Mouse (Mus musculus) forebrain, embryonic 16.5 days (tissue): ENCODE results near the gene Gm853. TPM values are rescaled to one million over a fixed set of nuclear protein-coding genes. Genes with fewer than 3 reads are reported as not detected.

Source experiments
- ATAC-seq: fragments of 200-750 bp; cut with Nextera tagmentation; 2 replicates; pipeline ENCODE4 v1.8.0; 2017; ENCODE audit warnings: mild to moderate bottlenecking, moderate library complexity
- H3K27ac ChIP-seq: fragments of 300-500 bp; sonication (generic); 2 replicates; pipeline ENCODE4 v1.5.1; 2014; ENCODE audit warnings: low read length, control low read depth
- H3K27me3 ChIP-seq: fragments of 300-500 bp; sonication (generic); replicated peaks from 2 replicates; pipeline ENCODE4 v1.6.1; 2014; ENCODE audit warnings: low read length; ENCODE audit not compliant: control insufficient read depth, insufficient read depth
- H3K36me3 ChIP-seq: fragments of 300-500 bp; sonication (generic); 2 replicates; pipeline ENCODE4 v1.6.1; 2014; ENCODE audit not compliant: control insufficient read depth, insufficient read depth
- H3K4me1 ChIP-seq: fragments of 300-500 bp; sonication (generic); replicated peaks from 2 replicates; pipeline ENCODE4 v1.6.1; 2014; ENCODE audit warnings: low read length; ENCODE audit not compliant: control insufficient read depth, insufficient read depth
- H3K4me2 ChIP-seq: fragments of 300-500 bp; sonication (generic); 2 replicates; pipeline ENCODE4 v1.6.1; 2014; ENCODE audit warnings: mild to moderate bottlenecking, low read length, control low read depth
- H3K4me3 ChIP-seq: fragments of 300-500 bp; sonication (generic); replicated peaks from 2 replicates; pipeline ENCODE4 v1.5.1; 2014; ENCODE audit warnings: mild to moderate bottlenecking, low read length, control low read depth
- H3K9ac ChIP-seq: fragments of 300-500 bp; sonication (generic); replicated peaks from 2 replicates; pipeline ENCODE4 v1.6.1; 2014; ENCODE audit warnings: low read depth, low read length, control low read depth
- H3K9me3 ChIP-seq: fragments of 300-500 bp; sonication (generic); 2 replicates; pipeline ENCODE4 v1.6.1; 2016; ENCODE audit warnings: low read length; ENCODE audit not compliant: control insufficient read depth
- WGBS: fragments of 180-500 bp; shearing (Covaris S2); extraction: QIAGEN DNeasy Blood & Tissue Kit; methylation state at CpG from one replicate; pipeline ENCODE4 v1.1.7; 2014; 5-methylcytosine and 5-hydroxymethylcytosine counted together
- polyA plus RNA-seq: library from polyadenylated mRNA; unstranded; fragments of >200 nt; fragmentation: Nextera tagmentation; extraction: Ambion mirVana; gene quantifications from 2 replicates; pipeline ENCODE4 v1.2.1, GENCODE M21; 2015

Gm853 gene
- polyA plus RNA-seq, 1 experiment from 2014 or later, result 0.09 TPM

GRCm38 (mm10) chr4:130173911-130174311 lies 48.3 kb downstream of the Gm853 start:
- Histone ChIP-seq H3K9me3 (no peaks in the 10 kb centered on the region), H3K27ac (no peak overlapping the region), H3K4me3 (no peak overlapping the region), H3K4me1 (peaks cover 10% of the 10 kb centered on the region), H3K27me3 (peaks cover 24% of the 10 kb centered on the region), H3K9ac (no peak overlapping the region), H3K36me3 (no peaks in the 10 kb centered on the region), H3K4me2 (no peak overlapping the region)
- ATAC-seq, result no peak
- 43% methylated on average over 19 of the region's 19 CpGs for WGBS

- no peak overlapping the region for H3K4me2 ChIP-seq
- no peak for ATAC-seq
- 64% methylated on average over 11 of the region's 11 CpGs for WGBS
Measured at GRCm38 (mm10) chr4:130173060-130173822, 49.0 kb downstream of the Gm853 start.

GRCm38 (mm10) chr4:130171951-130172765 lies 50.0 kb downstream of the Gm853 start:
- Histone ChIP-seq H3K4me3 (no peak overlapping the region), H3K27me3 (peaks cover 24% of the 10 kb centered on the region), H3K36me3 (no peaks in the 10 kb centered on the region), H3K27ac (no peak overlapping the region), H3K9ac (no peak overlapping the region), H3K4me1 (peaks cover 17% of the 10 kb centered on the region), H3K4me2 (no peak overlapping the region), H3K9me3 (no peaks in the 10 kb centered on the region)
- 74% methylated on average over 8 of the region's 11 CpGs for WGBS
- ATAC-seq, result no peak

More at GRCm38 (mm10) chr4:130173060-130173822, 49.0 kb downstream of the Gm853 start:
- H3K4me3 ChIP-seq, result no peak overlapping the region
- no peaks in the 10 kb centered on the region for H3K36me3 ChIP-seq
- H3K27me3 ChIP-seq, result peaks cover 24% of the 10 kb centered on the region
- no peaks in the 10 kb centered on the region for H3K9me3 ChIP-seq
- no peak overlapping the region for H3K9ac ChIP-seq
- H3K27ac ChIP-seq, result no peak overlapping the region
- peaks cover 14% of the 10 kb centered on the region for H3K4me1 ChIP-seq

GRCm38 (mm10) chr4:130170362-130170761 lies 51.8 kb downstream of the Gm853 start:
- Histone ChIP-seq H3K4me1 (peaks cover 15% of the 10 kb centered on the region), H3K27ac (no peak overlapping the region), H3K9ac (no peak overlapping the region), H3K27me3 (peaks cover 23% of the 10 kb centered on the region), H3K36me3 (no peaks in the 10 kb centered on the region), H3K4me3 (no peak overlapping the region), H3K9me3 (no peaks in the 10 kb centered on the region), H3K4me2 (no peak overlapping the region)
- WGBS, result 86% methylated on average over 4 of the region's 4 CpGs
- ATAC-seq, result no peak

GRCm38 (mm10) chr4:130169411-130169971 lies 52.7 kb downstream of the Gm853 start:
- Histone ChIP-seq H3K4me3 (no peak overlapping the region), H3K36me3 (no peaks in the 10 kb centered on the region), H3K4me1 (peaks cover 8% of the 10 kb centered on the region), H3K27ac (no peak overlapping the region), H3K4me2 (no peak overlapping the region), H3K27me3 (peaks cover 16% of the 10 kb centered on the region), H3K9me3 (no peaks in the 10 kb centered on the region), H3K9ac (no peak overlapping the region)
- ATAC-seq, result no peak
- 89% methylated on average over 16 of the region's 16 CpGs for WGBS

- Histone ChIP-seq H3K27ac (no peak overlapping the region), H3K4me1 (peaks cover 9% of the 10 kb centered on the region), H3K9ac (no peak overlapping the region), H3K36me3 (no peaks in the 10 kb centered on the region), H3K4me2 (peak overlapping the region; percentile 5; the same call in 1 of the 2 replicates), H3K4me3 (no peak overlapping the region), H3K9me3 (no peaks in the 10 kb centered on the region), H3K27me3 (peaks cover 14% of the 10 kb centered on the region; the same call in 1 of the 2 replicates)
- no peak for ATAC-seq
- WGBS, result 40% methylated on average over 16 of the region's 16 CpGs
Measured at GRCm38 (mm10) chr4:130168280-130169183, 53.7 kb downstream of the Gm853 start.

- no peaks in the 10 kb centered on the region for H3K36me3 ChIP-seq
- ATAC-seq, result no peak
- H3K9me3 ChIP-seq, result no peaks in the 10 kb centered on the region
- 48% methylated on average over 9 of the region's 9 CpGs for WGBS
- H3K4me3 ChIP-seq, result no peak overlapping the region; the same call in 1 of the 2 replicates
- peaks cover 11% of the 10 kb centered on the region; the same call in 1 of the 2 replicates for H3K27me3 ChIP-seq
- H3K9ac ChIP-seq, result no peak overlapping the region
- H3K4me2 ChIP-seq, result peak overlapping the region; percentile 37
- no peak overlapping the region for H3K27ac ChIP-seq
- peaks cover 14% of the 10 kb centered on the region for H3K4me1 ChIP-seq
Measured at GRCm38 (mm10) chr4:130167814-130168213, 54.4 kb downstream of the Gm853 start.

- no peak for ATAC-seq
- Histone ChIP-seq H3K27me3 (peaks cover 13% of the 10 kb centered on the region; the same call in 1 of the 2 replicates), H3K9ac (0 out of 2 replicates have a peak overlapping the region, but pooled peaks have one; percentile 6), H3K4me2 (peak overlapping the region; percentile 37), H3K36me3 (no peaks in the 10 kb centered on the region), H3K4me1 (peaks cover 14% of the 10 kb centered on the region), H3K9me3 (no peaks in the 10 kb centered on the region), H3K4me3 (peak overlapping the region; percentile 21), H3K27ac (no peak overlapping the region)
- WGBS, result 57% methylated on average over 22 of the region's 22 CpGs
Measured at GRCm38 (mm10) chr4:130167321-130167720, 54.9 kb downstream of the Gm853 start.
